ENCODE assay signal across 8 mouse cellular contexts in the genomic region with DNA sequence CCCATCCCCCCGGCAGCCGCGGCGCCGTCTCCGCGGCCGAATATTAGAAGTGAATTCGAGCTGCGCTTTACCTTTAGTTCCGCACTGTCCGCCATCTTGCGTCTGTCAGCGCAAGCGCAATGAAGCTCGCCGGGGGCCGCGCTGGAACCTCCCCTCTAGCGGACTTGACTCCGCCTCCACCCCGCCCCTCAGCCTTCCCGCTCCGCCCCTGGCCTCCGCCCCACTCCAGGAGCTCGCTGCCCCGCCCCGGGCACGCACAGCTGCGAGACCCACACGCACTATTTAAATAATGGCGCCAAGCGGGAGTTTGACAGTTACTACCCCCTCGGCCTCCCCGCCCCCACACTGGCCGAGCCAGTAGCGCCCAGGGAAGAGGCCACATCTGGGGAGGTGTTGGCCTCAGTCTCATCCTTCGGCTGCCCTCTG. TPM values are rescaled to one million over a fixed set of nuclear protein-coding genes. Genes with fewer than 3 reads are reported as not detected.
DNase-seq lines count a peak whose midpoint lies in the region; ATAC-seq lines count a peak whose summit lies in the region.

No protein-coding gene starts in this region.

- H3K36me3 ChIP-seq in hindbrain, embryonic 12.5 days: no peaks in the 10 kb centered on the region

- H3K4me3 ChIP-seq in hindbrain, embryonic 12.5 days: peak overlapping the region; percentile 97

- peak; percentile 96 for ATAC-seq in hindbrain, embryonic 12.5 days (ENCODE audit: low FRiP score)

- 0 out of 2 replicates have a peak, but pooled peaks cover 5% of the 10 kb centered on the region for H3K9me3 ChIP-seq in hindbrain, embryonic 12.5 days (replicated peaks)

- 0% methylated on average over 38 of the region's 38 CpGs for WGBS in hindbrain, embryonic 12.5 days

- DNase-seq in NIH3T3 (ENCODE audit: low read depth): peak; percentile 97
- peak; percentile 99 to 100 for DNase-seq in cerebellum, postnatal 10 days
- DNase-seq in frontal cortex, postnatal 10 days (ENCODE audit: low spot score in 2 of 2): peak; percentile 94 to 97
- peak; percentile 96 to 97 for DNase-seq in layer of hippocampus, postnatal 14 days (ENCODE audit: low spot score in 2 of 2)
- peak; percentile 99 for DNase-seq in lung, postnatal 14 days
- DNase-seq in retina, adult 2 months (ENCODE audit: low read depth, low spot score): peak; percentile 90
- peak; percentile 98 to 99 for DNase-seq in thymus, postnatal 36 days

- H3K9ac ChIP-seq in hindbrain, embryonic 12.5 days: peak overlapping the region; percentile 88

- H3K27me3 ChIP-seq in hindbrain, embryonic 12.5 days: no peaks in the 10 kb centered on the region

- peaks cover 18% of the 10 kb centered on the region for H3K4me1 ChIP-seq in hindbrain, embryonic 12.5 days

- H3K27ac ChIP-seq in hindbrain, embryonic 12.5 days: peak overlapping the region; percentile 98

- peak overlapping the region; percentile 78 for H3K4me2 ChIP-seq in hindbrain, embryonic 12.5 days (replicated peaks)

RNA-seq across cellular contexts. Expression of gene Pias1, which starts 6.9 kb away (rescaled TPM):
- 62.3 and 64.8 TPM in 2 replicates for polyA plus RNA-seq in hindbrain, embryonic 12.5 days (2016; fragmentation: Nextera tagmentation; extraction: Ambion mirVana)
- 10 to 100 TPM; 48.2 to 54.9 TPM for total RNA-seq in layer of hippocampus, postnatal 14 days (2021)

Comparison
In these comparisons a context has a peak if more than half of its experiments do, and no peak if none do; other contexts are left out.
1. Peak in every context shown above with its lines: DNase-seq, ATAC-seq, H3K4me3 ChIP-seq and H3K27ac ChIP-seq.